Mouse (Mus musculus) megakaryocyte, embryonic 14.5 days (primary cell): ENCODE measurements around the gene Mov10. TPM values are rescaled to one million over a fixed set of nuclear protein-coding genes. Genes with fewer than 3 reads are reported as not detected.
A peak's percentile ranks its signal among the peaks of the same experiment; 100 is the strongest.
"Not testable (repeated sequence)": the region's sequence is repeated elsewhere in the genome, so short reads cannot be mapped to it uniquely, and the experiment has no call there.

Experiments
- H3K27me3 ChIP-seq: replicated peaks from 2 replicates; pipeline ENCODE3; 2012; ENCODE audit warnings: inconsistent platforms
- H3K36me3 ChIP-seq: replicated peaks from 2 replicates; pipeline ENCODE3; 2012; ENCODE audit warnings: low read length, inconsistent platforms, mixed read lengths
- H3K4me1 ChIP-seq: 2 replicates; pipeline ENCODE4 v1.6.1; 2012; ENCODE audit warnings: inconsistent platforms
- H3K4me3 ChIP-seq: replicated peaks from 2 replicates; pipeline ENCODE3; 2012; ENCODE audit warnings: moderate library complexity, mild to moderate bottlenecking, inconsistent platforms
- H3K9me3 ChIP-seq: 2 replicates; pipeline ENCODE4 v1.6.1; 2012; ENCODE audit warnings: inconsistent platforms
- FLI1 ChIP-seq: IDR thresholded peaks from 2 replicates; pipeline ENCODE4 v1.6.1; 2012; ENCODE audit warnings: low read length, inconsistent platforms, mixed read lengths
- GATA1 ChIP-seq: IDR thresholded peaks from 3 replicates; pipeline ENCODE4 v1.6.1; 2012; ENCODE audit warnings: mixed read lengths, low read length, inconsistent platforms, borderline replicate concordance
- polyA plus RNA-seq: library from polyadenylated mRNA; stranded (reverse); fragments of >175 nt; gene quantifications from 2 replicates; pipeline ENCODE4 v1.2.3, GENCODE M21; 2012; ENCODE audit warnings: low replicate concordance; ENCODE audit not compliant: insufficient read depth

Gene Mov10
- polyA plus RNA-seq, 1 experiment, result 38.5 TPM

GRCm38 (mm10) chr3:104769135-104769534, 49.2 kb downstream of the Mov10 start:
- Histone ChIP-seq H3K4me1 (peaks cover 29% of the 10 kb centered on the region), H3K9me3 (no peaks in the 10 kb centered on the region), H3K4me3 (no peak overlapping the region), H3K36me3 (no peaks in the 10 kb centered on the region), H3K27me3 (peaks cover 40% of the 10 kb centered on the region)
- TF ChIP-seq GATA1 (no peak), FLI1 (no peak)

GRCm38 (mm10) chr3:104767716-104768115, 50.6 kb downstream of the Mov10 start:
- peaks cover 34% of the 10 kb centered on the region for H3K4me1 ChIP-seq
- peaks cover 26% of the 10 kb centered on the region for H3K27me3 ChIP-seq
- H3K4me3 ChIP-seq, result peak overlapping the region; percentile 48
- TF ChIP-seq FLI1, result no peak
- TF ChIP-seq GATA1, result no peak
- H3K9me3 ChIP-seq, result no peaks in the 10 kb centered on the region
- H3K36me3 ChIP-seq, result no peaks in the 10 kb centered on the region

- H3K27me3 ChIP-seq, result peaks cover 21% of the 10 kb centered on the region
- TF ChIP-seq GATA1 (no peak), FLI1 (no peak)
- H3K9me3 ChIP-seq, result no peaks in the 10 kb centered on the region
- no peaks in the 10 kb centered on the region for H3K36me3 ChIP-seq
- no peak overlapping the region for H3K4me3 ChIP-seq
- H3K4me1 ChIP-seq, result peaks cover 31% of the 10 kb centered on the region
These were observed 51.2 kb downstream of the Mov10 start for GRCm38 (mm10) chr3:104767141-104767540.

- no peak for TF ChIP-seq GATA1
- no peak for TF ChIP-seq FLI1
- no peaks in the 10 kb centered on the region for H3K36me3 ChIP-seq
- H3K27me3 ChIP-seq, result peaks cover 28% of the 10 kb centered on the region
- H3K4me1 ChIP-seq, result peaks cover 23% of the 10 kb centered on the region
- no peaks in the 10 kb centered on the region for H3K9me3 ChIP-seq
- H3K4me3 ChIP-seq, result no peak overlapping the region
These were observed 53.3 kb downstream of the Mov10 start for GRCm38 (mm10) chr3:104765021-104765420.

- peaks cover 41% of the 10 kb centered on the region for H3K27me3 ChIP-seq
- peaks cover 17% of the 10 kb centered on the region for H3K4me1 ChIP-seq
- not testable (repeated sequence) for H3K9me3 ChIP-seq, H3K4me3 ChIP-seq, H3K36me3 ChIP-seq
These were observed 56.1 kb downstream of the Mov10 start for GRCm38 (mm10) chr3:104762103-104762863.

- TF ChIP-seq GATA1, result no peak
- no peak for TF ChIP-seq FLI1
- no peaks in the 10 kb centered on the region for H3K36me3 ChIP-seq
- no peaks in the 10 kb centered on the region for H3K9me3 ChIP-seq
- peaks cover 14% of the 10 kb centered on the region for H3K4me1 ChIP-seq
- H3K27me3 ChIP-seq, result peaks cover 53% of the 10 kb centered on the region
- peak overlapping the region; percentile 82 for H3K4me3 ChIP-seq
These were observed 59.5 kb downstream of the Mov10 start for GRCm38 (mm10) chr3:104758869-104759268.

GRCm38 (mm10) chr3:104758406-104758805, 60.0 kb downstream of the Mov10 start:
- peak overlapping the region; percentile 82 for H3K4me3 ChIP-seq

GRCm38 (mm10) chr3:104752845-104753244, 65.5 kb downstream of the Mov10 start:
- H3K9me3 ChIP-seq, result peaks cover 11% of the 10 kb centered on the region
- peaks cover 32% of the 10 kb centered on the region for H3K27me3 ChIP-seq
- H3K36me3 ChIP-seq, H3K4me3 ChIP-seq, H3K4me1 ChIP-seq: not testable (repeated sequence)

More at GRCm38 (mm10) chr3:104758406-104758805, 60.0 kb downstream of the Mov10 start:
- H3K9me3 ChIP-seq, result no peaks in the 10 kb centered on the region
- H3K27me3 ChIP-seq, result peaks cover 57% of the 10 kb centered on the region
- no peaks in the 10 kb centered on the region for H3K36me3 ChIP-seq
- H3K4me1 ChIP-seq, result peaks cover 14% of the 10 kb centered on the region
- TF ChIP-seq FLI1, result no peak
- TF ChIP-seq GATA1, result no peak

Other genes starting within 250 kb of the Mov10 start
- 3.9 and 8.0 TPM in 2 replicates for gene Slc16a1, start 179.9 kb downstream of the Mov10 start, polyA plus RNA-seq
- 2.1 and 6.0 TPM in 2 replicates for gene Ppm1j, start 37.5 kb downstream of the Mov10 start, polyA plus RNA-seq
- gene Fam19a3, start 36.7 kb downstream of the Mov10 start, polyA plus RNA-seq, result not detected in 2 replicates
- gene Rhoc, start 30.2 kb downstream of the Mov10 start, polyA plus RNA-seq, result 103 and 229 TPM in 2 replicates
- gene St7l, start 45.4 kb upstream of the Mov10 start, polyA plus RNA-seq, result 3.0 and 4.4 TPM in 2 replicates
- 3.3 and 9.4 TPM in 2 replicates for gene Capza1, start 45.9 kb upstream of the Mov10 start, polyA plus RNA-seq
- gene Wnt2b, start 143.4 kb upstream of the Mov10 start, polyA plus RNA-seq, result not detected in 2 replicates
- gene Cttnbp2nl, start 234.6 kb upstream of the Mov10 start, polyA plus RNA-seq, result 2.2 TPM in 1 of 2 replicates, not detected in the other
- gene 4930564D02Rik, start 248.3 kb upstream of the Mov10 start, polyA plus RNA-seq, result not detected in 2 replicates